Mouse (Mus musculus) bone marrow, adult 2 months (tissue): Measurements from ENCODE around the gene Copg2. TPM values are rescaled to one million over a fixed set of nuclear protein-coding genes. Genes with fewer than 3 reads are reported as not detected.

Source experiments
- H3K27ac ChIP-seq: fragments of 200-500 bp; 2 replicates; pipeline ENCODE4 v1.5.1; 2012; ENCODE audit warnings: low read depth, mild to moderate bottlenecking, control low read depth, inconsistent platforms, low read length; ENCODE audit not compliant: control insufficient read depth, poor library complexity, insufficient read depth
- H3K4me1 ChIP-seq: fragments of 200-500 bp; 2 replicates; pipeline ENCODE4 v1.6.1; 2011; ENCODE audit warnings: low read length; ENCODE audit not compliant: control insufficient read depth, insufficient read depth
- H3K4me3 ChIP-seq: fragments of 200-500 bp; replicated peaks from 2 replicates; pipeline ENCODE3; 2011; ENCODE audit warnings: mild to moderate bottlenecking, low read depth, low read length, control low read depth; ENCODE audit not compliant: control insufficient read depth
- CTCF ChIP-seq: fragments of 200-500 bp; IDR thresholded peaks from 2 replicates; pipeline ENCODE4 v1.5.1; 2011; ENCODE audit warnings: low read length, control low read depth; ENCODE audit not compliant: control insufficient read depth, insufficient read depth
- POLR2A ChIP-seq: fragments of 200-500 bp; IDR thresholded peaks from 2 replicates; pipeline ENCODE4 v1.6.1; 2011; ENCODE audit warnings: low read depth, mild to moderate bottlenecking, control low read depth, low read length, borderline replicate concordance; ENCODE audit not compliant: control insufficient read depth
- WGBS: fragments of 180-500 bp; shearing (Covaris S2); methylation state at CpG from one replicate; pipeline ENCODE4 v1.1.7; 2018; 5-methylcytosine and 5-hydroxymethylcytosine counted together
- polyA plus RNA-seq: library from polyadenylated mRNA; stranded (reverse); fragments of >200 nt; gene quantifications from 2 replicates; pipeline ENCODE4 v1.2.4, GENCODE M21; 2011; ENCODE audit warnings: low replicate concordance; ENCODE audit not compliant: missing spikeins, insufficient read depth, insufficient read length

The Copg2 gene
- polyA plus RNA-seq, 1 experiment = 12.4 TPM

DNA sequence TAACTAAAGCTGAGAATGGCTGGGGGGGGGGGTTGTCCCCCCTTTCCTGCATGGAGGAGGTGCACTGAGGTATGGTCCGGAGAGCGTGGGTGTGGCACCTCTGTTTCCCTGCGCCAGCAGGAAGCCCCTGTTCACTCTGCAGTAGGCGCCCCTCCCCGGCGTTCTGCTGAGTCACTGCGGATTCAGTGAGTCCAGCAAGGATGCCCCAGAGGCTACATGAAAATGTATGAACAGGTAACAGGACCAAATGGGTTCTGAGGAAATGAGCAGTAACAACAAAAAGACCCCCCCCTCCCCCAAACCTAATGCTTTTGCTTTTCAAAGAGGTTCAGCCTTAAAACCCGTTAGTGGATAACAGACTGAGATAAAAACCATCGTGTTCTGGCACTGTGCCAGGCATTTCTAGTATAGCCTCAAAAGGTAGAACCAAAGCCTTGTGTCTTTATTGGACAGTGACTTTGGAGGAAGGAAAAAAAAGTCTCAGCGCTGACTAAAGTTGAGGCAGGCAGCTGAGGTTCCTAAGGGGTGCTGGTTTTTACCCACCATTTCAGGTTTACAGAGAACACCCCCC is 157.3 kb downstream of the Copg2 start:
- Histone ChIP-seq H3K4me3 (no peak overlapping the region), H3K4me1 (no peaks in the 10 kb centered on the region), H3K27ac (no peak overlapping the region)
- WGBS = 48% methylated on average over 10 of the region's 10 CpGs
- no peak for TF ChIP-seq CTCF
- TF ChIP-seq POLR2A = no peak

DNA sequence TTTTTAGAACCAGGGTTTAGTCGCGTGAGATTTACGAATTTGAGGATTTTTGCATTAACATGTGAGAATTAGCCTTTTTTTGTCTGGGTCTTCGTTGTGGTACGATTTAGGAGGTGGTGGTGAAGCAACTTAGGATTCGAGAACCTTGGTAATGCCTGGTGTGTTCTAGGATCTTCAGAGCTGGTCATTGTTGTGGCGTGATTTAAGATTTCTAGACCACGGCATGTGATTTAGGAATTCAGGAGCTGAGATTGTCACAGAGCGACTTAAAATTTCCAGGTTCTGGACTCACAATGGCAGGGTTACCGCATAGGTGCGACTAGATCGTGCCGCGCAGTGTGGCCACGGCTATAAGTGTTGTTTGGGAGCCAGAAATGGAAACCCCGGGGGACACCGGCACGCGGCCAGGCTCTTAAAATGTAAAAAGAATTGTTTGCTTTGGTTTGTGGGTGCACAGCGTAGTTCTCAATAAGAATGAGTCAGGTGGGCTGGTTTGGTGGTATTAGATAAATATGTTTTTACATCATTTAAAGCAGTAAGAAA is 158.1 kb downstream of the Copg2 start:
- no peak for TF ChIP-seq CTCF
- TF ChIP-seq POLR2A = no peak
- WGBS = 46% methylated on average over 20 of the region's 20 CpGs
- no peak overlapping the region for H3K27ac ChIP-seq
- no peak overlapping the region for H3K4me3 ChIP-seq
- H3K4me1 ChIP-seq = no peaks in the 10 kb centered on the region

DNA sequence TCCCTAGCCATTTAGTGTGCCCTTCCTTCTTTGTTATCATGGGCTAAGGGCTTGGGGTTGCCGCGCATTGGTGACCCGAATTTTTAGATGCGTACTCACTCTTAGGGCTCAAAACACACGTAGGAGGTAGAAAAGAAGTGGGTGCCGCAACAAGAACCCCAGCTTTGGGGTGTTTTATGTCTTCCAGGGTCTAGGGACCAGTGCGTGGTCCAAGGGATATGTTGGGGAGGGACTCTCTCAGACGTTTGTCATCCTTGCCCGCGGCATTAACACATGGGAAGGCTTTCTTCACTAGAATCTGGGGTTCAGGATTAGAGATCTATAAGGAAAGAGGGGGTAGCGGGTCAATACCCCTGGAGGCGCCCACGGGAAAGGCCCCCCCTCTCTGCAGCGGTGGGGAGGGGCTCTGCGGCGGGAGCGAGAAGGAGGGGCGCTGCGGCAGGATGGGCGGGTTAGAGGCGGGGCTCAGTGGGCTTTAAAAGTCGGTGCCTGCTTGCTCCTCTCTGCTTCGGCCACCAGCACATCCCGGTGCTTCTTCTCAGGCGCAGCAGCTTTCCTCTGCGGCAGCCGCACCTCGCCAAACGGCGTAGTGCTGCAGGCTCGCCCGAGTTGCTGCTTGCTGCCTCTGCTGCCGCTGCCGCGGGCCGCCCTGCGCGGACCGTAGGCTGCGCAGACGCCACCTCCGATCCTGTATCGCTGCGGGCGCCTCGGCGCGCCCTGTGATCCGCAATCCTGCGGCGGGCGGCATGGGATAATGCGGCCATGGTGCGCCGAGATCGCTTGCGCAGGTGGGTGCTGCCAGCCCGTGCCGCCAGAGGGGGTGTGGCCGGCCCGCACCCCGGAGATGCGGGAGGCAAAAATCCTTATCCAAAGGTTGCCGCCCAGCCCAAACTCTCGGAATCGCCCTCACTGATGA is 158.8 kb downstream of the Copg2 start:
- H3K4me1 ChIP-seq = no peaks in the 10 kb centered on the region
- H3K27ac ChIP-seq = no peak overlapping the region
- TF ChIP-seq CTCF (no peak), POLR2A (no peak)
- 62% methylated on average over 64 of the region's 66 CpGs for WGBS
- H3K4me3 ChIP-seq = no peak overlapping the region

DNA sequence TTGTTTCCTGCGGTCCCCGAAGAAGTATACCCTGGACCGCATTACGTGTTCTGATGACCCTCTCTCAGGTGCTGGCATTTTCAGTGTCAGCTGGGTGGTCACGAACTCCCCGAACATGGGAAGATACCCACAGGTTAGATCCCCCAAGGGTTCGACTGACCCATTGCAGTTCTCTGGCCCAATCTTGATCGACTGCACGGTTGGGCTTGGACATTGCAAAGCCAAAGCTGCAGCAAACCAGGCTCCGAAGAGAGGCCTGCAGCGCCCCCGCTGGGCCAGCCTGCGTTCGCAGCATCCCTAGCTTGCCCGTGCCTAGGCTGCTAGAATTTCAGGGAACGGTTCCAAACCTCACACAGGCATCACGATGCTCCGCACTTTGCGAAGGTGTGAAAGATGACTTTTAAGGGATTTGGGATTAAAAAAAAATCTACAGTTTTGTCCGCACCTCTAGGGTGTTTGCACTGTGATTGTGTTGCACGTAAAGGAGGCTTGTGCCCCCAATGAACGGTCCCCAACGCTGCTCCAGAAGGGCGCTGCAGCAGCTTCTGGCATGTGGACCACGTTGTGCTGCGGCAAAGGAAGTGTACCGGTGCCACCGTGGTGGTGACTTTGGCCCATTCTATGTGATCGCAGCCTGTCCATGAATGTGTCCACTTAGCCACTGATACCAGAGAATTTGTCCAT is 159.6 kb downstream of the Copg2 start:
- Histone ChIP-seq H3K4me3 (no peak overlapping the region), H3K27ac (no peak overlapping the region), H3K4me1 (no peaks in the 10 kb centered on the region)
- WGBS = 55% methylated on average over 29 of the region's 29 CpGs
- TF ChIP-seq CTCF = peak; percentile 30; the same call in 1 of the 2 replicates
- TF ChIP-seq POLR2A = no peak

DNA sequence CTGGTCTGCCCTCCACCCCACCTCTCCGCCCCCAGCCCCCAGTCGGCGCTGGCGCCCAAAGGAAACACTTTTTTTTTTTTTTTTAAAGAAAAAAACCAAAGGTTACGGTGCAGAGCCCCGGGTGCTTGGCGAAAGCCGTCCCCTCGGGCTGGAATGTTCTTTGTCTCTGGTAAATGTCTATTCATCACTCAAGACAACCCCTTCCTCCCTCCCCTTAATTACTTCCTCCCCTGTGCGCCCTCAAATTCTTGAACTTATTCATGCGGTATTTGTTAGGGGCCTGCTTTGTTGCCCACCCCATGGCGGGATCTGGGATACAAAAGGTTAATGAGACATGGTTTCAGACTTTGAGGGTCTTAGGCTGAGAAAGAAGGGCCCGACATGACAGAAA is 160.2 kb downstream of the Copg2 start:
- 43% methylated on average over 13 of the region's 13 CpGs for WGBS
- TF ChIP-seq CTCF (no peak), POLR2A (no peak)
- Histone ChIP-seq H3K27ac (no peak overlapping the region), H3K4me1 (no peaks in the 10 kb centered on the region), H3K4me3 (no peak overlapping the region)

DNA sequence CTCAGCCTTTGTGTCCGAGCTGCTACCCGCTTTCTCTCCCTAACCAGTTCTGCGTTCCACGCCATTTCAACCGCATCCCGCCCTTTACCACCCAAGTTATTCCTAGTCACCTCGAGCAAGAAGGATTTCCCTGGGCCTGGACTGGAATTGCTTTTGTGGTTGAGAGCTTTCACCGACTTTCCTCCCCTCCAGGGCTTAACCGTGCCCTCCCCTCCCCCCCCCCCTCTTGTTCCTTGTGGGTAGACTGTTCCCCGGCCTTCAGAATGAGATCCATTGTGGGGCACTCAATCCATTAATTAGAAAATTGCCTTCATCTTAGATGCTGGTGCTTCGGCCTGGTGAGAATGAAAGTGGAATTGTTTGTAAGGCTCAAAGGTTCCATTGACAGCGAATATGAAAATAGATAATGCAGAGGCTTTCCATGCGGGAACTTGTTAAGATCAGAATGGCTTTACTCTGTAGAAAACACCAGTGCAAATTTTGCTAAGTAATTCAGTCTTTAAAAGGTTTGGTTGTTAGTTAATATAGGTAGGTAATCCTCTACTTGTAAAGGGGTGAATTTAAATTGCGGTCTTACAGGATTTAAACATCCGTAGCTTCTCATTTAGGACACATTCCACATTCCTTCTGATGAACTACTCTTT is 160.7 kb downstream of the Copg2 start:
- no peak for TF ChIP-seq POLR2A
- TF ChIP-seq CTCF = no peak
- WGBS = 44% methylated on average over 15 of the region's 15 CpGs
- Histone ChIP-seq H3K27ac (no peak overlapping the region), H3K4me1 (no peaks in the 10 kb centered on the region), H3K4me3 (no peak overlapping the region)

DNA sequence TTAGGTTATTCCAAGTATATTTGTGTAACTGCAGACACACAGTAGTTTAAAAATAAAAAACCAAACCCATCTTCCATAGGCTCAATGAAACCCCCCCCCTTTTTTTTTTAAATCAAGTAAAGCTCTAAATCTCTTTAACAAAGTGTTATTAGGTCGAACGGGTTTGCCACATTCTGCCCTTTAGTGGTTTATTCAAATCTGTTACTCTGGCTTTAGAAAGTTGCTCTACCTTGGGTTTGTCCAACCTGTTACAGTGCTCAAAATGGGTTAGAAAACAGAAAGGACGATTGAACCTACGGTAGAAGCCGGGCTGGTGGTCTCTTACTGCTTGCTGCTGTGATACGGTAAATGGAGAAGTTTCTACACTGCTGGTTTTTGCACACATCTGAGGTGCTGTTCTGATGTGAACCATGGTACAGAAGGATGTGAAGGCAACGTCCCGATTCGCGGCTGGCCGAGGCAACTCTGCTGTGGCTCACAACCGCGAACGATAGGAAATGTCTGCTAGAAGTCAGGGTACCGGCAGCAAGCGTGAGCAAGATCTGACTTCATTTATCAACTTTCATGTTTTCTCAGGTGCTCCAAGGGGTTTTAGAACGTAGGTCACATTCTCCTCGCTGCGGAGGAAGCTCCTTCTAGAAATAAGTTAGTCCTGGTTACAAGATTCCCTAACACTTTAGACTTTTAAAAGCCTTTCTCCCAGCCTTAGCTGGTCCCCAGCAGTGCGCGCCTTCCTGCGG is 161.4 kb downstream of the Copg2 start:
- WGBS = 49% methylated on average over 22 of the region's 22 CpGs

More for the DNA sequence above, 161.4 kb downstream of the Copg2 start:
- TF ChIP-seq CTCF (no peak), POLR2A (no peak)
- no peak overlapping the region for H3K27ac ChIP-seq
- H3K4me1 ChIP-seq = no peaks in the 10 kb centered on the region
- H3K4me3 ChIP-seq = no peak overlapping the region
